Mouse (Mus musculus) forebrain, postnatal 0 days (tissue): ENCODE results near the gene Ldhd. TPM values are rescaled to one million over a fixed set of nuclear protein-coding genes. Genes with fewer than 3 reads are reported as not detected.

Experiments used
- ATAC-seq: fragments of 200-750 bp; cut with Nextera tagmentation; 2 replicates; pipeline ENCODE4 v1.8.0; 2017; ENCODE audit warnings: mild to moderate bottlenecking, moderate library complexity
- DNase-seq: peaks from one replicate; pipeline ENCODE4 v3.0.0-alpha.2; 2015
- H3K27ac ChIP-seq: fragments of 300-500 bp; sonication (generic); 2 replicates; pipeline ENCODE4 v1.5.1; 2014; ENCODE audit warnings: low read depth, mild to moderate bottlenecking, antibody characterized with exemption, low read length, moderate library complexity, mixed read lengths
- H3K27me3 ChIP-seq: fragments of 300-500 bp; sonication (generic); 2 replicates; pipeline ENCODE4 v1.6.1; 2014; ENCODE audit warnings: mild to moderate bottlenecking, low read length, mixed read lengths; ENCODE audit not compliant: insufficient read depth
- H3K36me3 ChIP-seq: fragments of 300-500 bp; sonication (generic); 2 replicates; pipeline ENCODE4 v1.6.1; 2014; ENCODE audit warnings: mild to moderate bottlenecking, moderate library complexity; ENCODE audit not compliant: insufficient read depth
- H3K4me1 ChIP-seq: fragments of 300-500 bp; sonication (generic); 2 replicates; pipeline ENCODE4 v1.6.1; 2014; ENCODE audit warnings: antibody characterized with exemption; ENCODE audit not compliant: insufficient read depth
- H3K4me2 ChIP-seq: fragments of 300-500 bp; sonication (generic); 2 replicates; pipeline ENCODE4 v1.6.1; 2014; ENCODE audit warnings: low read depth, mild to moderate bottlenecking, moderate library complexity
- H3K4me3 ChIP-seq: fragments of 300-500 bp; sonication (generic); 2 replicates; pipeline ENCODE4 v1.5.1; 2014; ENCODE audit warnings: low read depth, low read length, mixed read lengths
- H3K9ac ChIP-seq: fragments of 300-500 bp; sonication (generic); 2 replicates; pipeline ENCODE4 v1.6.1; 2014; ENCODE audit warnings: mild to moderate bottlenecking
- H3K9me3 ChIP-seq: fragments of 300-500 bp; sonication (generic); 2 replicates; pipeline ENCODE4 v1.6.1; 2016; ENCODE audit warnings: low read length
- CTCF ChIP-seq: sonication (generic); IDR thresholded peaks from 2 replicates; pipeline ENCODE4 v1.5.1; 2016; ENCODE audit warnings: antibody characterized with exemption, control low read depth, low read depth
- WGBS: fragments of 180-500 bp; shearing (Covaris S2); extraction: QIAGEN DNeasy Blood & Tissue Kit; methylation state at CpG from one replicate; pipeline ENCODE4 v1.1.7; 2014; 5-methylcytosine and 5-hydroxymethylcytosine counted together
- polyA plus RNA-seq: library from polyadenylated mRNA; unstranded; fragments of >200 nt; fragmentation: Nextera tagmentation; extraction: Ambion mirVana; gene quantifications from 2 replicates; pipeline ENCODE4 v1.2.1, GENCODE M21; 2015
- total RNA-seq: library from RNA; depleted of rRNA; stranded (reverse); fragments of >200 nt; gene quantifications from 2 replicates; pipeline ENCODE4 v1.2.3, GENCODE M21; 2014

Gene Ldhd
- total and polyA plus RNA-seq, 2 experiments from 2014 or later, result 1.1 to 1.8 TPM

- no peak for DNase-seq
Measured at GRCm38 (mm10) chr8:111613181-111613580, 17.0 kb downstream of the Ldhd start.

GRCm38 (mm10) chr8:111607414-111607813, 22.8 kb downstream of the Ldhd start:
- 90% methylated on average over 7 of the region's 7 CpGs for WGBS
- Histone ChIP-seq H3K9me3 (no peaks in the 10 kb centered on the region), H3K4me3 (no peak overlapping the region), H3K4me1 (no peaks in the 10 kb centered on the region), H3K27me3 (no peaks in the 10 kb centered on the region), H3K36me3 (peaks cover 13% of the 10 kb centered on the region), H3K4me2 (no peak overlapping the region), H3K27ac (no peak overlapping the region), H3K9ac (no peak overlapping the region)
- DNase-seq (no peak), ATAC-seq (no peak)
- TF ChIP-seq CTCF, result no peak

More at GRCm38 (mm10) chr8:111613181-111613580, 17.0 kb downstream of the Ldhd start:
- no peaks in the 10 kb centered on the region for H3K4me1 ChIP-seq
- TF ChIP-seq CTCF, result no peak
- H3K27me3 ChIP-seq, result no peaks in the 10 kb centered on the region
- H3K9ac ChIP-seq, result no peak overlapping the region
- H3K4me2 ChIP-seq, result no peak overlapping the region
- ATAC-seq, result no peak
- H3K27ac ChIP-seq, result no peak overlapping the region
- WGBS, result 86% methylated on average over 5 of the region's 5 CpGs
- H3K36me3 ChIP-seq, result peaks cover 22% of the 10 kb centered on the region
- no peak overlapping the region for H3K4me3 ChIP-seq
- H3K9me3 ChIP-seq, result no peaks in the 10 kb centered on the region

GRCm38 (mm10) chr8:111606961-111607360, 23.2 kb downstream of the Ldhd start:
- 91% methylated on average over 9 of the region's 9 CpGs for WGBS
- H3K4me1 ChIP-seq, result no peaks in the 10 kb centered on the region
- TF ChIP-seq CTCF, result no peak
- no peaks in the 10 kb centered on the region for H3K27me3 ChIP-seq
- no peak for DNase-seq
- H3K9me3 ChIP-seq, result no peaks in the 10 kb centered on the region
- no peak for ATAC-seq
- peaks cover 10% of the 10 kb centered on the region; the same call in 1 of the 2 replicates for H3K36me3 ChIP-seq
- no peak overlapping the region for H3K4me2 ChIP-seq
- H3K4me3 ChIP-seq, result no peak overlapping the region
- no peak overlapping the region for H3K9ac ChIP-seq
- no peak overlapping the region for H3K27ac ChIP-seq

GRCm38 (mm10) chr8:111604986-111605385, 25.2 kb downstream of the Ldhd start:
- no peak for TF ChIP-seq CTCF
- Histone ChIP-seq H3K27ac (no peak overlapping the region), H3K9ac (no peak overlapping the region), H3K4me3 (no peak overlapping the region), H3K27me3 (no peaks in the 10 kb centered on the region), H3K36me3 (peaks cover 6% of the 10 kb centered on the region; the same call in 1 of the 2 replicates), H3K4me2 (no peak overlapping the region), H3K4me1 (no peaks in the 10 kb centered on the region), H3K9me3 (no peaks in the 10 kb centered on the region)
- ATAC-seq (no peak), DNase-seq (no peak)
- 96% methylated on average over 2 of the region's 2 CpGs for whole genome bisulfite sequencing

GRCm38 (mm10) chr8:111602050-111602449, 28.1 kb downstream of the Ldhd start:
- Histone ChIP-seq H3K4me2 (no peak overlapping the region), H3K4me3 (no peak overlapping the region), H3K36me3 (no peaks in the 10 kb centered on the region), H3K9ac (no peak overlapping the region), H3K27me3 (no peaks in the 10 kb centered on the region), H3K27ac (no peak overlapping the region), H3K4me1 (no peaks in the 10 kb centered on the region), H3K9me3 (no peaks in the 10 kb centered on the region)
- 61% methylated on average over 4 of the region's 4 CpGs for WGBS
- ATAC-seq, result no peak
- TF ChIP-seq CTCF, result no peak
- peak; percentile 55 for DNase-seq

- ATAC-seq (no peak), DNase-seq (no peak)
- WGBS, result 81% methylated on average over 9 of the region's 9 CpGs
- no peak for TF ChIP-seq CTCF
- Histone ChIP-seq H3K27me3 (no peaks in the 10 kb centered on the region), H3K4me2 (no peak overlapping the region), H3K9ac (no peak overlapping the region), H3K27ac (no peak overlapping the region), H3K4me3 (no peak overlapping the region), H3K9me3 (no peaks in the 10 kb centered on the region), H3K36me3 (no peaks in the 10 kb centered on the region), H3K4me1 (peaks cover 3% of the 10 kb centered on the region; the same call in 1 of the 2 replicates)
Measured at GRCm38 (mm10) chr8:111599707-111600444, 30.3 kb downstream of the Ldhd start.

- no peaks in the 10 kb centered on the region for H3K27me3 ChIP-seq
- no peaks in the 10 kb centered on the region for H3K36me3 ChIP-seq
- no peak for DNase-seq
- no peak overlapping the region for H3K4me2 ChIP-seq
- H3K9ac ChIP-seq, result no peak overlapping the region
- no peak overlapping the region for H3K4me3 ChIP-seq
- H3K9me3 ChIP-seq, result no peaks in the 10 kb centered on the region
- TF ChIP-seq CTCF, result no peak
- 60% methylated on average over 1 of the region's 1 CpGs for WGBS
- peaks cover 3% of the 10 kb centered on the region; the same call in 1 of the 2 replicates for H3K4me1 ChIP-seq
- no peak overlapping the region; the same call in 1 of the 2 replicates for H3K27ac ChIP-seq
- no peak for ATAC-seq
Measured at GRCm38 (mm10) chr8:111597310-111597709, 32.9 kb downstream of the Ldhd start.
